Mouse (Mus musculus): Measurements from ENCODE around the gene Mfsd14a. TPM values are rescaled to one million over a fixed set of nuclear protein-coding genes. Genes with fewer than 3 reads are reported as not detected.
"Not testable (repeated sequence)": the region's sequence is repeated elsewhere in the genome, so short reads cannot be mapped to it uniquely, and the experiment has no call there.

Gene Mfsd14a
- total and polyA plus RNA-seq, 2 experiments from 2014 or later = 49.3 to 53.4 TPM

GRCm38 (mm10) chr3:116701601-116702000 lies 39.1 kb upstream of the Mfsd14a start:
- ATAC-seq (no peak), DNase-seq (ENCODE audit: low spot score) (no peak)
- Histone ChIP-seq H3K4me1 (ENCODE audit: insufficient read depth, low read length) (no peaks in the 10 kb centered on the region), H3K27ac (no peak overlapping the region), H3K4me3 (ENCODE audit: low read length) (no peak overlapping the region), H3K4me2 (ENCODE audit: low read depth, low read length) (no peak overlapping the region), H3K9me3 (ENCODE audit: low read length) (no peaks in the 10 kb centered on the region), H3K27me3 (ENCODE audit: insufficient read depth, low read length) (no peaks in the 10 kb centered on the region), H3K9ac (replicated peaks; ENCODE audit: low read length) (no peak overlapping the region), H3K36me3 (ENCODE audit: insufficient read depth, low read length) (no peaks in the 10 kb centered on the region)
- WGBS = 92% methylated on average over 4 of the region's 4 CpGs
- TF ChIP-seq CTCF (IDR thresholded peaks at IDR 0.05; ENCODE audit: low read depth) = no peak

- Histone ChIP-seq H3K27me3 (ENCODE audit: insufficient read depth, low read length) (no peaks in the 10 kb centered on the region), H3K4me2 (ENCODE audit: low read depth, low read length) (no peak overlapping the region), H3K4me3 (ENCODE audit: low read length) (no peak overlapping the region), H3K27ac (no peak overlapping the region), H3K9me3 (ENCODE audit: low read length) (no peaks in the 10 kb centered on the region), H3K36me3 (ENCODE audit: insufficient read depth, low read length) (no peaks in the 10 kb centered on the region), H3K9ac (replicated peaks; ENCODE audit: low read length) (no peak overlapping the region), H3K4me1 (ENCODE audit: insufficient read depth, low read length) (no peaks in the 10 kb centered on the region)
- DNase-seq (ENCODE audit: low spot score) = peak; percentile 58
- no peak for ATAC-seq
- TF ChIP-seq CTCF (IDR thresholded peaks at IDR 0.05; ENCODE audit: low read depth) = peak; percentile 37
- WGBS = 40% methylated on average over 2 of the region's 2 CpGs
Measured at GRCm38 (mm10) chr3:116698786-116699185, 36.3 kb upstream of the Mfsd14a start.

GRCm38 (mm10) chr3:116695666-116695985 lies 33.1 kb upstream of the Mfsd14a start:
- H3K36me3 ChIP-seq (ENCODE audit: insufficient read depth, low read length) = no peaks in the 10 kb centered on the region
- H3K9me3 ChIP-seq (ENCODE audit: low read length) = no peaks in the 10 kb centered on the region
- no peak for TF ChIP-seq CTCF (IDR thresholded peaks at IDR 0.05; ENCODE audit: low read depth)
- 94% methylated on average over 2 of the region's 2 CpGs for WGBS
- H3K4me1 ChIP-seq (ENCODE audit: insufficient read depth, low read length) = no peaks in the 10 kb centered on the region
- H3K4me3 ChIP-seq (ENCODE audit: low read length) = no peak overlapping the region
- ATAC-seq (no peak), DNase-seq (ENCODE audit: low spot score) (no peak)
- no peak overlapping the region for H3K4me2 ChIP-seq (ENCODE audit: low read depth, low read length)
- no peak overlapping the region for H3K9ac ChIP-seq (replicated peaks; ENCODE audit: low read length)
- H3K27ac ChIP-seq = no peak overlapping the region
- H3K27me3 ChIP-seq (ENCODE audit: insufficient read depth, low read length) = no peaks in the 10 kb centered on the region

- Histone ChIP-seq H3K9me3 (ENCODE audit: low read length) (no peaks in the 10 kb centered on the region), H3K4me1 (ENCODE audit: insufficient read depth, low read length) (no peaks in the 10 kb centered on the region), H3K27me3 (ENCODE audit: insufficient read depth, low read length) (no peaks in the 10 kb centered on the region), H3K4me3 (ENCODE audit: low read length) (no peak overlapping the region), H3K36me3 (ENCODE audit: insufficient read depth, low read length) (no peaks in the 10 kb centered on the region), H3K4me2 (ENCODE audit: low read depth, low read length) (no peak overlapping the region), H3K9ac (replicated peaks; ENCODE audit: low read length) (no peak overlapping the region), H3K27ac (no peak overlapping the region)
- ATAC-seq (no peak), DNase-seq (ENCODE audit: low spot score) (no peak)
- TF ChIP-seq CTCF (IDR thresholded peaks at IDR 0.05; ENCODE audit: low read depth) = no peak
- 92% methylated on average over 8 of the region's 8 CpGs for WGBS
Measured at GRCm38 (mm10) chr3:116694955-116695665, 32.6 kb upstream of the Mfsd14a start.

- no peaks in the 10 kb centered on the region for H3K36me3 ChIP-seq (ENCODE audit: insufficient read depth, low read length)
- H3K27me3 ChIP-seq (ENCODE audit: insufficient read depth, low read length) = no peaks in the 10 kb centered on the region
- H3K9me3 ChIP-seq (ENCODE audit: low read length) = no peaks in the 10 kb centered on the region
- 90% methylated on average over 3 of the region's 3 CpGs for WGBS
- no peak for ATAC-seq
- no peak overlapping the region for H3K9ac ChIP-seq (replicated peaks; ENCODE audit: low read length)
- no peak overlapping the region for H3K4me2 ChIP-seq (ENCODE audit: low read depth, low read length)
- no peaks in the 10 kb centered on the region for H3K4me1 ChIP-seq (ENCODE audit: insufficient read depth, low read length)
- no peak for TF ChIP-seq CTCF (IDR thresholded peaks at IDR 0.05; ENCODE audit: low read depth)
- H3K27ac ChIP-seq = no peak overlapping the region
- no peak overlapping the region for H3K4me3 ChIP-seq (ENCODE audit: low read length)
- DNase-seq (ENCODE audit: low spot score) = no peak
Measured at GRCm38 (mm10) chr3:116694312-116694711, 31.8 kb upstream of the Mfsd14a start.

GRCm38 (mm10) chr3:116681160-116681559 lies 18.7 kb upstream of the Mfsd14a start, which contains the start of gene Gm43191:
Gene Gm43191, minus strand, starts transcription at chr3:116681260.
- no peak for TF ChIP-seq CTCF (IDR thresholded peaks at IDR 0.05; ENCODE audit: low read depth)
- ATAC-seq (no peak), DNase-seq (ENCODE audit: low spot score) (no peak)
- no peak within 1 kb of the TSS for H3K27ac ChIP-seq
- H3K4me2 ChIP-seq (ENCODE audit: low read depth, low read length) = no peak within 1 kb of the TSS
- H3K9me3 ChIP-seq (ENCODE audit: low read length) = no peaks in the 10 kb centered on the region
- H3K9ac ChIP-seq (replicated peaks; ENCODE audit: low read length) = no peak within 1 kb of the TSS
- 100% methylated on average over 1 of the region's 1 CpGs for WGBS
- peaks cover 7% of the 10 kb centered on the region; the same call in 1 of the 2 replicates for H3K36me3 ChIP-seq (ENCODE audit: insufficient read depth, low read length)
- H3K4me3 ChIP-seq (ENCODE audit: low read length) = no peak within 1 kb of the TSS
- H3K27me3 ChIP-seq (ENCODE audit: insufficient read depth, low read length) = no peaks in the 10 kb centered on the region
- H3K4me1 ChIP-seq (ENCODE audit: insufficient read depth, low read length) = no peaks in the 10 kb centered on the region

GRCm38 (mm10) chr3:116664281-116664680 lies 1.8 kb upstream of the Mfsd14a start:
- not testable (repeated sequence) for H3K36me3 ChIP-seq (ENCODE audit: insufficient read depth, low read length); H3K27ac ChIP-seq; H3K4me1 ChIP-seq (ENCODE audit: insufficient read depth, low read length); H3K27me3 ChIP-seq (ENCODE audit: insufficient read depth, low read length); ATAC-seq; H3K9ac ChIP-seq (replicated peaks; ENCODE audit: low read length); H3K4me2 ChIP-seq (ENCODE audit: low read depth, low read length); H3K4me3 ChIP-seq (ENCODE audit: low read length); H3K9me3 ChIP-seq (ENCODE audit: low read length); DNase-seq (ENCODE audit: low spot score)
- 92% methylated on average over 9 of the region's 9 CpGs for WGBS

Measured in hindbrain, postnatal 0 days (tissue).